Mouse (Mus musculus) fibroblast of lung, adult 2 months (primary cell): ENCODE measurements around the gene Gm17720.

ENCODE experiments used
- DNase-seq: peaks from one replicate; pipeline ENCODE4 v3.0.0-alpha.2; 2011; ENCODE audit warnings: low read depth

Gene Gm17720

GRCm38 (mm10) chr8:110102653-110103052 lies at the start of gene Gm17720:
Gene Gm17720, minus strand, starts transcription at chr8:110102753.
- DNase-seq, result no peak

GRCm38 (mm10) chr8:110145538-110145937 lies 43.0 kb upstream of the Gm17720 start:
- DNase-seq, result peak; percentile 8

- no peak for DNase-seq
Measured at GRCm38 (mm10) chr8:110140770-110141169, 38.2 kb upstream of the Gm17720 start.

DNA sequence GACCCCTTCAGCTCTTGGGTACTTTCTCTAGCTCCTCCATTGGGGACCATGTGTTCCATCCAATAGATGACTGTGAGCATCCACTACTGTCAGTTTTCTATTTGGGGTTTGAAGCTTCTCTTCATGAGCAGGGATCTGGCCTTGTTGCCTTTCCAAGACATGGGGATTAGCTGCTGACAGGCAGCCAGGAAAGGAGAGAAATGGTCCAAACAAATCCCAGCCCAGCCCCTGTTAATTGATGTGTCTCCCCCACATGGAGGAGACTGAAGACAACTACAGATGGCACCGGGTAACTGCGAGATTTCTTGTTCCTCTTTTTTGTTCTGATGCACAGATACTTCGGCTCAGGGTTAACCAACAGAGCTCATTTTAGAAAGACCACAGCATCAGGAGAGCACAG lies 37.6 kb upstream of the Gm17720 start:
- DNase-seq, result no peak

DNA sequence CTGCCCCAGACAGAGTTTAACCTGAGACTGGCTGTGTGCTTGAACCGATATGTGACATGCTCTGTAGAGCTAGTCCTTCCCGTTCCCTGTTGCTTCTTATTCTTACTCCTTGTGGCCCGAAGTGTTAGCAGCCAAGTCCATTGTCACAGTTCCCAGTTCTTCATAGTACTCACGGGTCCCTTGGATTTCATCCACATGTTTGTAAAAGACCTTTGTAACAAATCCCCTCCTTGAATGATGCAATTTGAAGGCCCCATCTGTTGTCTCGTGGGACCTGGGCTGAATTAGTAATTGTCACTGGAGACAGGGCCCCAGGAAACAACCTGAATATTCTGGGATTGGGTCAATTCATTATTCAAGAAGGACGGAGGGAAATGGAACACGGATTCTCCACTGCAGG lies 33.0 kb upstream of the Gm17720 start:
- DNase-seq, result no peak

DNA sequence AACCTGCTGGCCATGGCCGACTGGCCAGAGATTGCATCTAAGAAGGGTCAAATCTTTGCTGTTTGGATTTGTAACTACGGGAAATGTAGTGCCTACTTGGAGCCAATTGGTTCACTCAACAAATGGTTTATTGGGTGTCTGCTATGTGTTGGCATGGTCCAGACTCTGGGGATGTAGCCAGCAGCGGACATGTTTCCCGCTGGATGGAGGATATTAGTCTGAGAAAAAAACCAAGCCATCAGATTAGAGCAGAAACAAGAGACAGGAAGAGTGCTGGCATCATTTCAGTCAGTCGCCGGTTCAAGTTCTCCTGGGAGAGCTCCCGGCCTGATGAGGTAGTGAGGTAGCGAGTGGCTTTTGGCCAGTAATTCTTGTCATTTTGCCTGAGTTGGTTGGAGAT lies 31.7 kb upstream of the Gm17720 start:
- DNase-seq, result no peak

GRCm38 (mm10) chr8:110130537-110130936 lies 28.0 kb upstream of the Gm17720 start:
- DNase-seq, result peak; percentile 12

DNA sequence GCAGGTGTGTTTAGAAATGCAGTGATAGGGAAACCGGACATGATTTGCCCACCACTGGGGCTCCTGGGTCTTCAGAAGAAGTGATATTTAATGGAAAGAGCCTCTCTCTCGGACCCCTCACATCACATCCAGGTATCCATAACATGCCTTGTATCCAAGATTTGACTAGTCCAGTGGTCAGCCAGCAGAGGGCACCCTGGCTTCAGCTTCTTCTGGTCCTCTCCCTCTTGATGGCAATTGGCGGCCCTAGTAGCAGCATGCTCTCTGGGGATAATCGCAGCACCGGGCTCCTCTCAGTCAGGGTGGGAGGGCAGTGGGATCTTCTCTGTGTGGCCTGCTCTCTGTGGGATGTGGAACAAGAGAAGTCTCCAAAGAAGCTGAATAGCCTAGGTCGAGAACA lies 17.2 kb upstream of the Gm17720 start:
- no peak for DNase-seq

- DNase-seq, result no peak
Measured at GRCm38 (mm10) chr8:110101676-110102075, 877 bp downstream of the Gm17720 start.

DNA sequence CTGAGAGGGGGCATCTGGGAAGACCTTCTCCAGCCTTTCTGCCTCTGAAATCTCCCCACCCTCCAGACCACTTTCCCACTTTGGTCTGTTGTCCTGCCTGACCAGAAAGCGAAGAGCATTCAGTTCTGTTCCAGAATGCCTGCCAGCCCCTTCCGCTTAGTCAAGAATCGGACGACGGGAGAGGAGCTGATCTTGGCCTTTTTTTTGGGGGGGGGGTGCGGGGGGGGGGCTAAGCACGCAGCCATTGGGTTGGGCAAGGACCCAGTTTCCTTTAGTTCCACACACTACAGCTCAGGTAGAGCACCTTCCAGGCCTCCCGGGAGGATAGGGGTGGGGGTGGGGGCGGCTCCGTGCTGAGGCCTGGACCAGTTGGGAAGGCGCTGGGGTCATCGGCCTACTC lies 1.6 kb downstream of the Gm17720 start, which contains the start of gene Gm21964:
Gene Gm21964 (plus strand): TSS at position 301 of the 400 bp plus-strand sequence.
- no peak for DNase-seq

DNA sequence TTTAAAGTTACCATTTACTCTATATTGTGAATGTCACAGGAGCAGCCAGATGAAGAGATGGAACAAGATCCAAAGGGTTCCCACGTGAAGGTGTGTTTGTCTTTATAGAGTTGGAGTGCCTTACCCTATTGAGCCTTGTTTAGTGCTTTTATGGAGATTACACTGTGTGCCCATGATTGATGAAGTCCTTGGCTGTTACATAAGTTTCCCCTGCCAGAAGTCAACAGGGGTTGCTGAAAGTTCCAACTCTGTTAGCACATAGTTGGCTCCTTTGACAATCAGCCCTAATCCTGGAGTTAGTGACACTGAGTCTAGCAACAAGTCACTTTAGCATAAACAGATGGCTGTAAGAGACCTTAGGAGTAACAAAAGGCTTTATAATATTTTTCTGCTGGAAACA lies 10.7 kb downstream of the Gm17720 start:
- no peak for DNase-seq

DNA sequence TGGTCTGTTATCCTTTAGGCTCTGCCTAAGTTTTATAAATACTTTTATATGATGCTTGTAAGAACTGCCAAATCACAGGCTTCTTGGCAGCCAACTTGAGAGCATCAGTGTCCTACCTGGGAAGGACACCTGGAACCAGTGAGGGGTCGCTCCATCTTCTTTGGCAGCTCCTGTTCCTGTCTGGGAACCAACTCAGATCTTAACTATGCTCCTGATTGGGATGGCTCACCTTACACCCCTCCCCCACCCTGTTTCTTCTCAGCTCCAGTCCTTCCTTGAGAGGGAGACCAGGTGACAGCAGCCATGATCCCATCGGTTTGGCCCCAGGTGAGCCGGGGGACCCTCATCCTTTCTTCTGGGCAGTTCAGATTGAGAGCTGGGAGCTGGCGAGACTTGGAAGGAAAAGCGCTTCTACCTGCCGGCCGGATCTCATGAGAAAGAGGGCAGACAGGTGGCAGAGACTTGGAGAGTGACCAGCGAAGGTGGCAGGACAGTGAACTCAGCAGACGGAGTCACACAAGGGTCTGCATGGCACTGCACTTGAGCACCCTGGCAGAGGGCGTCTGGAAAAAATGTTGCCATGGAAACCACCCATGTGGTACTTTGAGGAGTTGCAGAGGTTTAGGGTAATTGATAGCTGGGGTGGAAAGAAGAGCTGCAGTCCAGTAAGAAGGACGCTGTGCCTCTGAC lies 20.0 kb downstream of the Gm17720 start:
- DNase-seq, result no peak

GRCm38 (mm10) chr8:110079282-110080221 lies 23.0 kb downstream of the Gm17720 start, which contains the start of gene Zfp612:
Gene Zfp612, plus strand, starts transcription at chr8:110079746.
- DNase-seq, result no peak

GRCm38 (mm10) chr8:110074496-110074895 lies 28.1 kb downstream of the Gm17720 start:
- DNase-seq, result no peak

GRCm38 (mm10) chr8:110071600-110071999 lies 31.0 kb downstream of the Gm17720 start:
- peak; percentile 24 for DNase-seq

DNA sequence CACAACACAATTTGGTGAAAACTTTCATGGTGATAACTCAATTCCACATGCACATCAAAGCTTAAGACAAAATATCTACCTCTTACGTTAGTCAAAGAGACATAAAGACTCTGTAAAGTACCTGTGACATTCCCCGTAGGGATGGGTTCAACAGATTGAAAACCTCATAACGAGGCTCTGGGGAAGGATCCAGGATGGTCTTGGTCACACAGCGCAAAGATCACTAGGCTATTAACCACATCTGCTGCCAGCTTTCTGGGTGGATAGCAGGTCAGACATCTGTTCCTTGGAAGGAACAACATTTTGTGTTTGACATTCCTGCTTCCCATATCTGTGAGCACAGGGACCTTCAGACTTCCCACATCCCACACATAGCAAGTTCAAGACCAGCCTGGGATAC lies 32.8 kb downstream of the Gm17720 start:
- DNase-seq, result no peak

DNA sequence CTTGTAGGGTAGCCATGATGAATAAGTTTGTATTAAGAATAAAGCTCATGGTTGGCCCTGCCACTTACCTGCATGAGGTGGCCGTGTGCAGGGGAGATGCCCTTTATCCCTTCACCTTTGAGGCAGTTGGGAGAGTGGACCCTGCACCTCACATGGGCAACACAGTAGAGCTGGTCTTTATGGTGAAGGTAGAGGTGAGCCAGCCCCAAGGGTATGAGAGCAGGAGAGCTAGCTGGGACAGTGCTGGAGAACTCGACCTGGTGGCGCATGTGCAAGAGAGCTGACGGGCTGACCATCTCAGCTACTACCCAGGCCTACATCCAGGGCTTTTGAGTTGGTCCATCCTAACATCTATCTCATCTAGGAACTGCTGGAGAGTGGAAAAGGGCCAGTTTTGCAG lies 36.9 kb downstream of the Gm17720 start:
- no peak for DNase-seq

- DNase-seq, result no peak
Measured at GRCm38 (mm10) chr8:110064606-110065365, 37.8 kb downstream of the Gm17720 start.

DNA sequence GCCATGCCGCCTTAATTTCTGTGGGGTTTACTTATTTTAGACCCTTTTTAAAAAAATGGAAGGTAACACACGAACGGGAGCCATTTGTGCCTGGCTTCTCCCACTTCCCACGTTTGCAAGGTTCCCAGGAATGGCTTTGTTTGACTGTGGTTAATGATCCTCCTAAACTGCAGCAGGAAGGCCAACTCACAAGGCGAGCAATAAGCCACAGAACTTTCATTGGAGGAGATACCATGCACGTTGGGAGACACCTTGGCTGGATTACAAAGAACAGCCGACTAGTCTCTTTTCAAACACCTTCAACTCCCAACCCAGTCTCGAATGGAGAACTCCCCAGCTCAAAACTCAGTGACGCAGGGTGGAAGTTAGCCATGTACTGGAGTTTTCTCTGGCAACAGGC lies 38.4 kb downstream of the Gm17720 start:
- DNase-seq, result no peak

DNA sequence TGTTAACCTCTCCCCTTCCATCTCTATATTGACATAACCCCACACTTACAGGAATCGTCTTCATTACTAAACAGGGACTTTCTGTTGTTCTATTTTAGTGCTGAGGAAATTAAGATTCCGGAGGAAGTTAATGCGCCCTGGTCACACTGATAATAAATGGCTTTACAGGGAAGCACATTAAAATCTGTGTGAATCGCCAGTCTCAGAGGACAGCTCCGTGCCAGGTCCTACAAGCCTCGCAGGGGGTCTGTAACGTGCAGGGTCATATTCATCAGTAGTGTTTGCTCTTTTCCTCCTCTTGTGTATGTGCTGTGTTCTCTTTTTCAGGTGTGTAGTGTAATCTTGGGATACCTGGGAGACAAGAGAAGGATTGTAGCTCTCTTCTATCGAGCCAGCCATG lies 44.3 kb downstream of the Gm17720 start:
- DNase-seq, result no peak

- no peak for DNase-seq
Measured at GRCm38 (mm10) chr8:110051208-110051607, 51.3 kb downstream of the Gm17720 start.

- no peak for DNase-seq
Measured at GRCm38 (mm10) chr8:110040509-110040908, 62.0 kb downstream of the Gm17720 start.
